Mouse (Mus musculus) c-Kit-positive CD71-negative TER-119-negative erythroid progenitor cells, embryonic 14.5 days (primary cell): ENCODE results near the gene Ddn.

Experiments used
- DNase-seq: peaks from one replicate; pipeline ENCODE4 v3.0.0-alpha.2; 2013; ENCODE audit warnings: low read depth

Ddn gene

GRCm38 (mm10) chr15:98775533-98775932 is 33.8 kb downstream of the Ddn start:
- no peak for DNase-seq

DNA sequence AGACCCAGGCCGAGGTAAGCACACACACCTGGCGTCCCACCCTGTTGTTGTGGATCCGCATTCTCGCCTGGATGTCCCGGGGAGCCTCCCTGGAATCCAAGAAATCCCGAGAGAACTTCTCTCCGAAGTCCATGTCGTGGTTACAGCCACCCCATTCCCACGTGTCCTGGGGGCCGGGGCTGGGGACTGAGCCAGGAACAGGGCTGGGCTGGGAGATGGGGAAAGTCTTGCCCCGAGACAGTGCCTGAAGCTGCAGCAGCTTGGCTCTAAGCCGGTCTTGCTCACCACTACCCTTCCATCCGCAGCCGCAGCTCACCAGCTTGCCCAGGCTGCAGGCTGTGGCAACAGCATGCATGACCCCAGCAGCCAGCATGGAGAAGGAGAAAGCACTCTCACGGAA is 35.2 kb downstream of the Ddn start:
- no peak for DNase-seq

- no peak for DNase-seq
Observed at GRCm38 (mm10) chr15:98772511-98773211, 36.6 kb downstream of the Ddn start.

GRCm38 (mm10) chr15:98771813-98772425 is 37.4 kb downstream of the Ddn start:
- no peak for DNase-seq

GRCm38 (mm10) chr15:98768259-98768658 is 41.0 kb downstream of the Ddn start:
- DNase-seq = no peak

DNA sequence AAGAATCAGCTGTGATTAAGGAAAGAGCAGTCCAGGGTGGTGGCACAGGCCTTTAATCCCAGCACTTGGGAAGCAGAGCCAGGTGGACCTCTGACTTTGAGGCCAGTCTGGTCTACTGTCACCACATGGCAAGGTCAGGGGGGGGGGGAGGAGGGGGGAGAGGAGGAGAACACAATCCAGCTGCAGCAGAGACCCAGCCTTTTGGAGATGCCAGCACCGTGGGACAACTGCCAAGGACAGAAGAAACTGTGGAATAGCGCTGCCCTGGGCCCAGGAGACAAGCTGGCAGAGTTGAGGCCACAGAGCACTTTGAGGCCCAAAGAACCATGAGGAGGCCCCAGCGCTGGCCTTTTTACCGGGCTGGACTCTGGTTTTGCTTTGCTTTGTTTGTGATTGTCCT is 43.4 kb downstream of the Ddn start:
- no peak for DNase-seq

DNA sequence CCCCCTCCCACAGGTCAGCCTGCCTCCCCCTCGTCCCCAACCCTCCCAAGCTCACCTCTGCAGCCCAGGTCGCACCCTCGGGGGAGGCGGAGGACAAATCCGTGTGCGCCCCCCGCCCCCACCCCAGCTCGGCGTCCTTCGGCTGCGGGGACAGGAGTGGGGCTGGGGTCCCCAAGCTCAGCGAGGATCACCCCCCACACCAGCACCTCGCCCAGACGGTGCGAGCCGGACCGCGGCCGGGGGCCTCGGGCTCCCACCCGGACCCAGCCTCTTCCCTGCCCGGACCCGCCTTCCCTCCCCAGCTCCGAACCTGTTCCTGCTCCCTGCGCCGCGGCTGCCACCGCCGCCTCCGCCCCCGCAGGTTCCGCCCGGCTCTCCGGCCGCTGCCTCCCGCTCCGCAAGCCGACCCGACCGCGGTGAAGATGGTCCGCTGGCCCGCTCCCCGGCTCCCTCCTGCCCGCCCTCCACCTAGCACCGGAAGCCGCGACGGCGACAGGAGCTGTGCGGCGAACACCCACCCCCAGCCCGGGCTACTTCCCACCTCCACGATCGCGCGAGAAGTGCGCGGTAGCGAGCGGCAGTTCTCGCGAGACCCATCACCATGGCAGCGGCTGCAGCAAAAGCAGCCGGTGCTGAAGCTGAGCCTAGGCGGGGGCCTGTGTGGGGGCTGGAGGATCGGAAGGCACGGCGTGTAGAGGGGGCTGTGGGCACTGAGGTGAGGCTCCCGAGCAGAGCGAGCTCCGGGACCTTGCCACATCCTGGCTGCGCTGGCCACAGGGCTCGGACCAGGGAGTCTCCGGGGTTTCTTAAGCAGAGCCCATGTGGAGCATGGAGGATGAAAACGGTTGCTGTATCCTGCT is 46.4 kb downstream of the Ddn start, which contains the start of gene Arf3:
Gene Arf3 (minus strand): TSS at position 545 of the 860 bp plus-strand sequence.
- peak; percentile 87 for DNase-seq

- DNase-seq = peak; percentile 62
Observed at GRCm38 (mm10) chr15:98762201-98762621, 47.1 kb downstream of the Ddn start.

- DNase-seq = no peak
Observed at GRCm38 (mm10) chr15:98754125-98754524, 55.2 kb downstream of the Ddn start.
